Mouse (Mus musculus) cerebellum, adult (tissue): ENCODE data around the gene 2010003K11Rik.
A peak's percentile ranks its signal among the peaks of the same experiment; 100 is the strongest.
"Not testable (repeated sequence)": the region's sequence is repeated elsewhere in the genome, so short reads cannot be mapped to it uniquely, and the experiment has no call there.

Experiments
- ATAC-seq: cut with Nextera tagmentation; 2 replicates; pipeline ENCODE4 v1.9.2; 2017; ENCODE audit warnings: mild to moderate bottlenecking, moderate library complexity, mixed read lengths; ENCODE audit not compliant: insufficient number of reproducible peaks, low FRiP score, low TSS enrichment

Gene 2010003K11Rik

DNA sequence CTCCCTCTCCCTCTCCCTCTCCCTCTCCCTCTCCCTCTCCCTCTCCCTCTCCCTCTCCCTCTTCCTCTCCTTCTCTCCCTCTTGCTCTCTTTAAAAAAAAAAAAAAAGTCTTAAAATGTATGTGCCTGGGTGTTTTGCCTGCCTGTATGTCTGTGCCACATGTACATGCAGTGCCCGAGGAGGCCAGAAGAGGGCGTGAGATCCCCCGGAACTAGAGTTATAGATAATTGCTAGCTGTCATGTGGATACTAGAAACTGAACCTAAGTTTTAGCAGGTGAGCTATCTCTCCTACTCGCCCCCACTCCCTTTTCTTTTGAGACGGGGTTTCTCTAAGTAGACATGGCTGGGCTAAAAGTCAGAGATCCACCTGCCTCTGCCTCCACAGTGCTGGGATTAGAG, 30.0 kb downstream of the 2010003K11Rik start:
- no peak for ATAC-seq

DNA sequence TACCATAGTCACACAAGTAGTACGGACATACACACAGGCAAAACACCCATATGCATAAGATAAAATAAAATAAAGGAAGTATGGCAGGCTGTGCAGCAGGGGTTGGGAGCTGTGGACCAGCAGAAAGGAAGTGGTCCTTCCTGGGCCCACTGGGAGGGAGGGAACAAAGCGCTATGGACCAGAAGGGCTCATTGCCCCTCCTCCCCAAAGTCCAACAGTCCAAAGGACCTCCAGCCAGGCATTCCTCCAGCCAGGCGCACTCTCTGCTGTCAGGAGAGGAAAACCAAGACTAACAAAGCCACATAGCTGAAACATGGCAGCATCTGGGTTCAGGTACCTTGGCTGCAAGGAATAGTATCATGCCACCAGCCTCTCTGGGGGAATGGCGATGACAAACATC, 33.7 kb downstream of the 2010003K11Rik start:
- no peak for ATAC-seq

DNA sequence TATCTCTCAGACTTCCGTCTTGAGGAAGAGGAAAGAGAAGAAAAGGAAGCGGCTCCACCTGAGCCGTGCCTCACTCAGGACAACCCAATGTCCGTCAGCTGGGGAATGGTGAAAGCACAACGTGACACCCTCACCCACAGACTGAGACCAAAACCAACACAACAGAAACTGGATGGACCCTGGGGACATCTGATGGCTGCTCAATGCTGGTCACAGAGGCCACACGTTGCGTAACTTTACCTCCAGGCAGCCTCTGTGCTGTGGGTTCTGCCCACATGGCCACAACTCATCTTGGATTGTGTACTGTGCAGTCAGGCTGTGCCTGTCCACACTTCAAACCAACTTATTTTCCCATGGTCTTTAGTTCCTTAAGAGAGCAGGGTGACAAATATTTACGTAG, 36.4 kb downstream of the 2010003K11Rik start:
- no peak for ATAC-seq

GRCm38 (mm10) chr19:4456227-4456626, 42.2 kb downstream of the 2010003K11Rik start:
- peak; percentile 20; the same call in 1 of the 2 replicates for ATAC-seq

- no peak for ATAC-seq
Observed at GRCm38 (mm10) chr19:4455071-4455800, 43.1 kb downstream of the 2010003K11Rik start.

DNA sequence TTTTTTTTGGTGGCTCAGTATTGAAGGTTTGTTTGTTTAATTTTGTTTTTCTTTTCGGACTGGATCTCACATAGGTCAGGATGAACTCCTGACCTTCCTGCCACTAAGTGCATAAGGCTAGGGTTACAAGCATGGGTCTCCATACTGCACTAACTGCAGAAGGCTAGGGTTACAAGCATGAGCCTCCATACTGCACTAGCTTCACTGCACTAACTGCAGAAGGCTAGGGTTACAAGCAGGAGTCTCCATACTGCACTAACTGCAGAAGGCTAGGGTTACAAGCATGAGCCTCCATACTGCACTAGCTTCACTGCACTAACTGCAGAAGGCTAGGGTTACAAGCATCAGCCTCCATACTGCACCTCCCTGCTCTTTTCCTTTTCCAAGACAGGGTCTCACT, 44.3 kb downstream of the 2010003K11Rik start:
- not testable (repeated sequence) for ATAC-seq

DNA sequence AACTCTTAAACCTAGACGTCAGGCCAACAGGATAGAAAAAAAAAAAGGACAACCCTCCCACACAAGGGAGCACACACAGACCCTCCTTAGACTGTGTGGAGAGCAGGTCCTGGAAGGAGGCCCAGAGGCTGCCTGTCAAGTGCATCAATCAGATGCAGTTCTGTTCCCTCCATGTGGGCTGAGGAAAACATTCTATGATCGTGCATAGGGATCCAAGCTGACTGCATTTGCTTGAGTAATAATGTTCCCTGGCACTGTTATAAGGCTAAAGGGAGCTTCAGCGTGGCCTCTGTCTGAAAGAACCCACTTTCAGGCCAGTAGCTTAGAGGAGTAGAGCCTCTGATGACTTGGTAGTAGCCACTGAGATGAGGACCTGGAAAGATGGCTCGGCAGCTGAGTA, 45.9 kb downstream of the 2010003K11Rik start:
- ATAC-seq: no peak

DNA sequence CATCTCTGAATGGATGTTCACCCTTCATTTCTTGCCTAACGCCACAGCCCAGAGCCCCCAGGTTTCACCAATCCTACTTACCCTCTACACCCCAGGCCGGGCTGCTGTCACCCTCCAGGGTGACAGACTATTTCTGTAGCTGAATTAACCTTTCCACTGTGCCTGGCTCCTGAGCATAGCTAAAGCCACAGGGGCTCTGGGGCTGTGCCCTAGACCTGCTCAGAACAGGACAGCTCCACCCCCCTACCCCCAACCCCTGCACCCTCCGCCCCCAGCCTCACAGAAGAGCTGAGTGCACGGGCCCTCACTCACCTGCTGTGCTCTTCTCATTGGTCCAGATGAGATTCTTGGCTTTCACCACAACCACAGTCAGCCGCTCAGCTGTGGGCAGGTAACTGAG, 46.4 kb downstream of the 2010003K11Rik start:
- ATAC-seq: 0 out of 2 replicates have a peak, but pooled peaks have one; percentile 20

DNA sequence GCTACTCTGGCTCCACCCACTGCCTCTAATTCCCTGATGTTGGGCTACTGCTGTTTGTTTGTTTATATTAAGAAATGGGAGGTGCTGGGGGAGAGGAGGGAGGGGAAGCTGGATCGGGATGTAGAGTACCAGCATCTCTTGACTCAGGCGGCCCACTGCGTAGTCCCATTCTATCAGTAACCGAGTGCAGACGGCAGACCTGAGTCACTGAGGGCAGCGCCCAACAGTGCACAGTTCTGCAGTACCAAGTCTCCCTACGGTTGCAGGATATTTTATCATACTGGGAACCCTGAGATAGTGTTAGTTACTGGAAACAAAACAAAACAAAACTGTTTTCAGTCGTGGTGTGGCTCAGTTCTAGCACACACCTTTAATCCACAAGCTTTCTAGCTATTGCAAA, 47.3 kb downstream of the 2010003K11Rik start:
- no peak for ATAC-seq

- ATAC-seq: no peak
Observed at GRCm38 (mm10) chr19:4450666-4451065, 47.7 kb downstream of the 2010003K11Rik start.

- no peak for ATAC-seq
Observed at GRCm38 (mm10) chr19:4449230-4449629, 49.2 kb downstream of the 2010003K11Rik start.

DNA sequence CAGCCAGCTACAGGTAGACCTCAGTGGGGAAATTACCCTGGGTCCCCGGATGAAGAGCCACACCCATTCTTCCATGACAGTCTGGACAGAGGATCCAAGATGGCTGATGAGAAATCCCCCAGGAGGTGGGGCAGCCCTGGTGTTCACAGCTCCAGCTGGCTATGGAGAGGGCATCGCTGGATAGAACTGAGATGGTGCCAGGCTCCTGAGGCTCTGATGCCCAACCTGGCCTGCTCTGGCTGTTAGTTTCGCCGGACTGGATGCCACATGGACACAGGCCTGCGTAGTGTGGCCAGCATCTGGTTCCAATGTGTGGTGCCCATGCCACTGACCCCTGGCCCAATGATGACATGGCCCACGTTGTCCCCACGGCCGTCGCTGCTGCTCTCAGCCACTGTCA, 50.9 kb downstream of the 2010003K11Rik start:
- ATAC-seq: no peak
